In the genomic region with DNA sequence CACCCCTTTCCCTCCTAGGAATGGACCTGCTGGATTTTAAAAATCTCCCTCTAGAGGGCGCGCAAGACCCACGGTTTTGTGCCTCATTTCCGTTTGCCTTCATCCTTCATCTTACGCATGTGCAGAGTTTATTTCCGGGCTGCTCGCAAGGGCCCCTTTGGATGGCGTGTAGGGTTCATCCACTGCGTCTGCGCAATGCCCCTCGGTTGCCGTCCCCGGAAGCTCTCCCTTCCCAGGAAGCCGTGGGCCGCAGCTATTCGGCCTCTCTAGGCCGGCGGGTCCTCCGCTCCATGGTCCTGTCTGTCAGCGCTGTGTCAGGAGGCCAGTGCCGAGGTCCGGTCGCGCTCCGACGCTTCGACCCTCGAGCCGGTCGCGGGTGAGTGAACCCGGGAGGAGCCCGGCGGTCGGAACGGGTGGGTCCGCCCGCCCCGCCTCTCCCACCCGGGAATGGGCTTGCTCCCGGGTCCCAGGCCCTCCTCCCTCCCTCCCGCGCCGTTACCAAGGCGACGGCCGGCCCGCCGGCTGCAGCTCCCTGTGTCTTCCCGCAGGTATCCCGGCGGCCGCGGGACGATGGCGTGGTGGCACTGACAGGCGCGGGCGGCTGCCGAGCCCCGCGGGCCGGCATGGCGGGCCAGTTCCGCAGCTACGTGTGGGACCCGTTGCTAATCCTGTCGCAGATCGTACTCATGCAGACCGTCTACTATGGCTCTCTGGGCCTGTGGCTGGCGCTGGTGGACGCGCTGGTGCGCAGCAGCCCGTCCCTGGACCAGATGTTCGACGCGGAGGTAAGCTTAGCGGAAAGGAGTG, we compare ENCODE assay signal across 8 mouse cellular contexts. TPM values are rescaled to one million over a fixed set of nuclear protein-coding genes. Genes with fewer than 3 reads are reported as not detected.
DNase-seq lines count a peak whose midpoint lies in the region; ATAC-seq lines count a peak whose summit lies in the region.

A gene (plus strand): TSS at position 223 of the 807 bp plus-strand sequence.

- H3K27ac ChIP-seq in hindbrain, embryonic 15.5 days (replicated peaks), result peak within 1 kb of the TSS; percentile 91

- peak; percentile 99 for ATAC-seq in hindbrain, embryonic 15.5 days (ENCODE audit: low FRiP score, low read depth)

- peak within 1 kb of the TSS; percentile 62 for H3K9ac ChIP-seq in hindbrain, embryonic 15.5 days

- peaks cover 18% of the 10 kb centered on the region for H3K36me3 ChIP-seq in hindbrain, embryonic 15.5 days

- WGBS in hindbrain, embryonic 15.5 days, result under 1% methylated on average over 70 of the region's 79 CpGs

- H3K4me3 ChIP-seq in hindbrain, embryonic 15.5 days, result peak within 1 kb of the TSS; percentile 56

- H3K9me3 ChIP-seq in hindbrain, embryonic 15.5 days, result no peaks in the 10 kb centered on the region

- peak within 1 kb of the TSS; percentile 71 for H3K4me2 ChIP-seq in hindbrain, embryonic 15.5 days

- no peaks in the 10 kb centered on the region for H3K27me3 ChIP-seq in hindbrain, embryonic 15.5 days

- DNase-seq in T-cell, adult 2 months (ENCODE audit: low spot score), result peak; percentile 95
- DNase-seq in cerebellum, postnatal 36 days, result peak; percentile 96
- peak; percentile 97 to 98 for DNase-seq in frontal cortex, postnatal 36 days (ENCODE audit: low spot score in 2 of 2)
- DNase-seq in left cerebral cortex, adult 11 months (ENCODE audit: low spot score), result peak; percentile 96
- DNase-seq in lung, postnatal 4 days, result peak; percentile 96 to 98
- peak; percentile 97 for DNase-seq in retina, postnatal 7 days (ENCODE audit: low read depth, low spot score)
- peak; percentile 90 for DNase-seq in urinary bladder, adult 2 months (ENCODE audit: low spot score)

- H3K4me1 ChIP-seq in hindbrain, embryonic 15.5 days (replicated peaks), result peaks cover 18% of the 10 kb centered on the region

RNA-seq across cellular contexts. Expression of the gene that starts here (rescaled TPM):
- polyA plus RNA-seq in hindbrain, embryonic 15.5 days (2015; fragmentation: Nextera tagmentation; extraction: Ambion mirVana), result 5.0 and 6.6 TPM in 2 replicates
- polyA plus RNA-seq in urinary bladder, adult 2 months (2012; rRNA removed), result 3.0 and 4.4 TPM in 2 replicates

Comparison
In these comparisons a context has a peak if more than half of its experiments do, and no peak if none do; other contexts are left out.
1. Peak in every context shown above with its lines: DNase-seq, ATAC-seq, H3K4me3 ChIP-seq and H3K27ac ChIP-seq.